Mouse (Mus musculus) natural killer cell, adult 2 months (primary cell): Measurements from ENCODE around the gene Sema3d.

Experiments
- DNase-seq, 2 experiments: peaks; one replicate each; pipeline ENCODE4 v3.0.0; 2022; ENCODE audit warnings: low spot score in 2 of 2

Gene Sema3d

GRCm38 (mm10) chr5:12499037-12499436 is 115.9 kb downstream of the Sema3d start:
- DNase-seq: no peak

DNA sequence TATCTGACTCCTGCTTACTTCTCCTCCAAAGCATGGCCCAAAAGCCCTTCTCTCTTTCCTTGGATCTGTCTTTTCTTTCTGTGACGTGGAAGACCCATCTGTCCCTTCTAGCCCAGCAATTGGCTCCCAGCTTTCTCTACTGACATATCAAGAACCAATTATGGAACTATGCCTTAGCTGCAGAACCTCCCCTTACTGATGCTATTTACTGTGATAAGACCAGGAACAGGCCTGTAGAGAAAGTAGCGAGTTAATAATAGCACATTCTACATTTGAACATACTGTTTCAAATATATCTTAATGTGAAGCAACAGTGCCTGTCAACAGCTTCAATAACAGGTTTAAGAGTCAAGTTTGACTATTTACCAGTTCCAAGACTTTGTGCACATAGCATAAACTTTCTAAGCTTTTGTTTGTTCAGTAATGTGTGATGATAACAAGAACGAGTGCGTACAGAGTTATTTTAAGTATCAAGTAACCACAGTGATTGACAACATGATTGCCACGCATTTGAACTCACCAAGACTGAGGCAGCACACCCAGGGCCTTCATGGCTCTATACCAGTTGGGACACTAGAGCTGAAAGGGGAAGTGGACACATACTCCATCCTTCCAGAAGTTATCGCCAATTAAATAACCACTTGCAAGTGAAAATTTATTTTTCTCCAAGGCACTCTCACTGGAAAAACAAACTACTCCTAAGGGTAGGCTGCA is 116.8 kb downstream of the Sema3d start:
- no peak for DNase-seq

DNA sequence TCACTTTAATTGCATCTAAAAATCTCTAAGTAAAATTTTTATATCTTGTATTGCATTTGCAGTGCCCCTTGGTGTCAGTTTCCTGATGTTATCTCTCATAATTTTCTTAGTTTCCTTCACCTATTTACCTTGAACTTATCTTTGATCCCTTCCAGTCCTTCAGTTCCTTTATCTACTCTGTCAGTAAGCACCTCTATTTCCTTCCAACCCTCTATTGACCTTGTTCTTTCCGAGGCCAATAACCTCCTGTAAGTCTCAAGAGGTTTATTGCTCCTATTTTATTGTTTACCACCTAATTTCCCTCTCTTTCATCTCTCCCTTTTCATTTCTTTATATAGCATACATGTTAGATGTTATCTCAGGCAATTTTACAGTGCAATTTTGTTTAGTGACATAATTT is 129.3 kb downstream of the Sema3d start:
- DNase-seq: no peak

- no peak for DNase-seq
Observed at GRCm38 (mm10) chr5:12515283-12515682, 132.1 kb downstream of the Sema3d start.

- DNase-seq: no peak
Observed at GRCm38 (mm10) chr5:12525235-12525767, 142.1 kb downstream of the Sema3d start.

GRCm38 (mm10) chr5:12528596-12528995 is 145.4 kb downstream of the Sema3d start:
- DNase-seq: no peak

DNA sequence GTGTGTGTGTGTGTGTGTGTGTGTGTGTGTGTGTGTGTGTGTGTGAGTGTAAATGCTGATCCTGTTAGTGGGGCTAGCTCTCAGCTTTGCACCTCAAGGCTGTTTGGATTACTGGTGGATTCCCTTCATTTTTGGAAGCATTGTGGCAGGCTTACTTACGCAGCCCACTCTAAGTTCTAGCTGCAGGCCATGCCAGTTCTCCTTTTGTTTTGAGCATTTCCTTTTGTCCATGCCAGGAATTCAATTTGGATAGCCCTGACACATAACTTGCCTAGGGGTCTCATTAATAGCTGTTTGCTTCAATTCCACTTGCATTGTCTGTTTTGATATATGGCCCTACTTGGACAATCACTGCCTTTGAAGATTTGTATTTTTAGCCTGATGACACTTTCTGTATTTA is 146.6 kb downstream of the Sema3d start:
- DNase-seq: no peak

GRCm38 (mm10) chr5:12541268-12541667 is 158.1 kb downstream of the Sema3d start:
- no peak for DNase-seq

DNA sequence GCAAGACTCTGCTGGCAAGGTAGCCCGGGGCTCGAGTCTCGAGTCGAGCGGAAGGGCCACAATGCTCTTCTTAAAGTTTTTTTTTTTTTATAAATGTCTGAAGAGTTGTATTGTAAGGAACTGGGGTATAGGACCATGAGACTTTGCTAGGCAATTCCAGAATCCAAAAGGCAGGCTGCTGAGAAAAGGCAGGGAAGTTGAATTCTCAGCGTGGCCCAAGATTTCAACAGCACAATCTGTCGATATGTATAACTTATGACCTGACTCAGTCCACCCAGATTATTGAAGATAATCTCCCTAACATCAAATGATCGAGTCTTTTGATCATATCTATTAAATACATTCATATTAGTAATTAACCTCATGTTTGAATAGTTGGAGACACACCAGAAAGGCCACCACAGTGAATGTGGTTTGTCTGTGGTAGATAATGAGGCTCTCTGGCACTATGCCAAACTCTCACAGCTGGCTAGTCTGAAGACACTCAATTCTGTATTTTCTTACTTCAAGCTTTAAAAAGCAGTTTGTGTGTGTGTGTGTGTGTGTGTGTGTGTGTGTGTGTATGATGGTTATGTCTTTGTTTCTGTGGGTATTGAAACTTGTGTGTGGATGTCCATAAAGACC is 166.0 kb downstream of the Sema3d start:
- no peak for DNase-seq

GRCm38 (mm10) chr5:12555401-12555800 is 172.2 kb downstream of the Sema3d start:
- DNase-seq: no peak

DNA sequence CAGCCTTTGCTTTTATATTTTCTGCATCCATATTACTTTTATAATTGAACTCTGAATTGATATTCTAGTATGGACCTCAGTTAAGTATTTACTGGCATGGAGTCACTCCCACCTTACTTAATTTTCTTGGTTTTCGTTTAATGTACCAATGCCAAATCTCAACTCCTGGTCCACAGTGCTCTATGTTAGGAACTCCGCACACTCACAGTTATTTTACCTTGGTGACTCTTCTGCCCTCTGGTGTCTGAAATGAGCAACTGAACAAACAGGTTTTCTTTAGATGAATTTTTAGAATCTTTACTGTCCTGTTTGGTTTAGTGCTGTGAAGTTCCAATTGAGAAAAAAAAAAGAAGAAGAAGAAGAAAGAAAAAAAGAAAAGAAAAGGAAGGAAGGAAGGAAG is 174.7 kb downstream of the Sema3d start:
- DNase-seq: no peak

DNA sequence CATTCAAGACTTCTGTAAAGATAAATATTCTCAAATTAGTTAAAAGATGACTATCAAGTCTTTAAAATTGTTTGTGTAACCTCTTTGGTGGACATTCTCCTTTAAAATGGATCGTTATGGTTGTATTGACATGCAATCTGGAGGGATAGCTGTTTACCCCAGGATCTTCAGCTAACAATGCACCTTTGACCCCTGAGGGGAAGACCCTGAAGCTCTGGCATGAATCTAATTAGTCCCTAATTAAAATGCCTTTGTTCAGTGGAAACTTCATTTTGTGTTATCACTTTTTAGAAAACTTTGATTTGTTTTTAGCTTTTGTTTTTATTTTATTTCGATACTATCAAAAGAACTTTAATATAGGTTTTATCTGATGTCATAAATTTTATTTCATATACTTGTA is 178.6 kb downstream of the Sema3d start:
- no peak for DNase-seq

- DNase-seq: no peak
Observed at GRCm38 (mm10) chr5:12562204-12562603, 179.0 kb downstream of the Sema3d start.

DNA sequence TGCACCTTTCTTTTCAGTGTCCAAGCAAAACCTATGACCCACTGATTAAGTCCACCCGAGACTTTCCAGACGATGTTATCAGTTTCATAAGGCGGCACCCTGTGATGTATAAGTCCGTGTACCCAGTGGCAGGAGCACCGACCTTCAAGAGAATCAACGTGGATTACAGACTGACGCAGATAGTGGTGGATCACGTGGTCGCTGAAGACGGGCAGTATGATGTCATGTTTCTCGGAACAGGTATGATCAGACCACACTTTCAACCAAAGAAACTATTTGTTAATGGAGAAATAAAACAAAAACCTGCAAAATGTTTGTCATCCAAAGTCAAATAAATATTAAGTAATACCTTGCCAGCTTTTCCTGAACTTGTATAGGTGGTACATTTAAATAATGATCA is 179.9 kb downstream of the Sema3d start:
- no peak for DNase-seq

DNA sequence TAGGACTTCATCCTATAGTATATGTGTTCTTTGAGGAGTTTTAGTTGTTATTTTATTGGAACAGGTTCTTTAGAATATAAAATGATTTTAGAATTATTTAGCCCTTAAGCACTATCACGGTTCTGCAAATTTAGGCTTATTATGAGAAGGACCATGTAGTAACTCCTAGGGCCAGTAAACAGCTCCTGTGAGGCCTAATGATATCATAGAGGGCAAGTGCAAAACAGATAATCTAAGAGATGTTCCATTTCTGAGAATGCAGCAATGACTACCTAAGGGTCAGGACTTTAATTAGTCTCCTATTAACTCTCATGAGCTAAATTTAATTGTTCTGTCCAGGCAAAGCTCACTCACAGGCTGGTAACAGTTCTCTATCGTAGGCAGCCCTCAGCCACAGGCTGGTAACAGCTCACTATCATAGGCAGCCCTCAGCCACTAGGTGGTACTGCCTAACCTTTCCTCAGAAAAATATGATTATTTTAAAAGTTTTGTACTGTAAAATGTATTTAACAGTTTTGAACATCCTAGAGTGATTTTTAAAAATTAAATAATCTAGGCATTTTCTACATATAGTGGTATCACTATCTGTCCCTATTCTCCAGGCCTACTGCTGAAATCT is 181.5 kb downstream of the Sema3d start:
- no peak for DNase-seq

DNA sequence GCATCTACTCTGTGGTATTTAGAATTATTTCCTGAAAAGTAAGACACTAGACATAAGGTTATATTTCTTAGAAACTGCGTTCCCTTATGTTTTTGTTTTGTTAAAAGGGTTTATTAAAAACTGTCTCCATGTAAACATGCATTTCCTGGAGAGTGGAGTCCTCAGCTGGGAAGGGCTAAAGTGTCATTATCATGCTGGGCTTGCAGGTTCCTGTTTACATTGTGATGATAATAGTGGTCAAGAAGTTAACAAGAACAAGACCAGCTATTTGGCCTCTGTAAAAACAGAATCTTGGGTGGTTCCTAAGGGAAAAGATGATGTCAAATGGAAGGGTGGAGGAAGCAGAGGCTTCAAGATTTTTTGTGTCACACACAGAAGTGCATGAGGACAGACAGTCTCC is 183.4 kb downstream of the Sema3d start:
- no peak for DNase-seq

DNA sequence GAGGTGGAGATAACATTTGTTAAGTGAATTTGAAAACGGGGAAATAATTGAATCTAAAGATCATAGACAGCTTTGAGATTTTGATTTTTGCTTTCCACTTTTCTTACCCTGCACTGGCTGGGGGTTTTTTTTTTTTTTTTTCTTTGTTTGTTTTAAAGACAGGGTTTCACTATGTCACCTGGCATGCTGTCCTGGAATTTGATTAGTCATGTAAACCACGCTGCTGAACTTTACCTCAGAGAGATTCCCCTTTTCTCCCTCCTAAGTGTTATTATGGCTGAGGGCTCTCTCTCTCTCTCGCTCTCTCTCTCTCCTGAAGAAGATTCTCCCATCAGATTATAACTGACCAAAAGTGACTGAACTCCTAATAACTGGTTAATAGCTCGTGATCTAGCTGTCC is 191.4 kb downstream of the Sema3d start:
- DNase-seq: no peak

- no peak for DNase-seq
Observed at GRCm38 (mm10) chr5:12575262-12575661, 192.1 kb downstream of the Sema3d start.

DNA sequence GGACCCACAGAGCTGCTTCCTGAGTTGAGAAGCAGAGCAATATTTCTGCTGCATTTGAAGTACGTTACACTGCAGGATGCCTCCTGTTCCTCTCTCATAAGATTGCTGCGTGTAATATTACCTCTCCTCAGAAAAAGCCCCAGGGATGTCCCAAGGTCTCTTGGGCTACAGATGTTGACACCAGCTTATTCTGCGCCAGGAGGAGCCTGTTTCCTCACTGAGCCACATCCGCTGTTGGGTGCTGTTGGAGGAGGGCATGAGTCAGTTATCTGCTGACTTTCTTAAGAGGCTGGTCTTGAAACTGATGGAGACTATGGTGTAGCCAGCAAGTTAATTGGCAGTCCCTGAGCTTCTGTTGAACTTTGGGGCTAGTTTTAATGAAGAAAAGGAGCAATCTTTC is 196.6 kb downstream of the Sema3d start:
- no peak for DNase-seq

DNA sequence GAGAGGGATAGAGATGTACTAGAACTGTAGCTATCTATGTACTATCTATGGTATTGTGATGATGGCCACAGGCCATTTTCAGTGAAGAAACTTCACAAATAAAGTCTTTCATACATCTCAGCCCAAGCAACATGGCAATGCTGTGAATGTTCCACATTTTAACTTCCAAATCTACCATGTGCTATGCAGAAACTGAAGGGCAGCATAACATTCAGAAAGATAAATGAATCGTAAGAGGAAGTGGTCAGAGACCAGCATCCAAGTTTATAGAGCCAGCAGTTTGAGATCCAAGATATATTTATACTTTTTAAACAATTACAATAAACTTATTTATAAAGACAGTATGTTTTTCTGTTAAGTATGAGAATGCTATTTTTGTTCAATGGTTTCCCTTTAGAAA is 199.4 kb downstream of the Sema3d start:
- DNase-seq: no peak

- DNase-seq: no peak
Observed at GRCm38 (mm10) chr5:12583293-12583834, 200.2 kb downstream of the Sema3d start.

DNA sequence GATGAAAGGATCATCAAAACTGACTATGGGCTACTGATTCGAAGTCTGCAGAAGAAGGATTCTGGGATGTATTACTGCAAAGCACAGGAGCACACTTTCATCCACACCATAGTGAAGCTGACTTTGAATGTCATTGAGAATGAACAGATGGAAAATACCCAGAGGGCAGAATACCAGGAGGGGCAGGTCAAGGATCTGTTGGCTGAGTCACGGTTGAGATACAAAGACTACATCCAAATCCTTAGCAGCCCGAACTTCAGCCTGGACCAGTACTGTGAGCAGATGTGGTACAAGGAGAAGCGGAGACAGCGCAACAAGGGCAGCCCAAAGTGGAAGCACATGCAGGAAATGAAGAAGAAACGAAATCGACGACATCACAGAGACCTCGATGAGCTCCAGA is 201.7 kb downstream of the Sema3d start:
- no peak for DNase-seq
